Mouse (Mus musculus) skeletal muscle tissue, adult 2 months (tissue): ENCODE results near the gene Map3k5.
"Not testable (repeated sequence)": the region's sequence is repeated elsewhere in the genome, so short reads cannot be mapped to it uniquely, and the experiment has no call there.

Experiments used
- DNase-seq: peaks from one replicate; pipeline ENCODE4 v3.0.0-alpha.2; 2012; ENCODE audit warnings: low read depth, low spot score

Gene Map3k5

GRCm38 (mm10) chr10:19934384-19935294 is at the start of gene Map3k5:
Gene Map3k5 (plus strand): TSS chr10:19934472.
- no peak for DNase-seq

DNA sequence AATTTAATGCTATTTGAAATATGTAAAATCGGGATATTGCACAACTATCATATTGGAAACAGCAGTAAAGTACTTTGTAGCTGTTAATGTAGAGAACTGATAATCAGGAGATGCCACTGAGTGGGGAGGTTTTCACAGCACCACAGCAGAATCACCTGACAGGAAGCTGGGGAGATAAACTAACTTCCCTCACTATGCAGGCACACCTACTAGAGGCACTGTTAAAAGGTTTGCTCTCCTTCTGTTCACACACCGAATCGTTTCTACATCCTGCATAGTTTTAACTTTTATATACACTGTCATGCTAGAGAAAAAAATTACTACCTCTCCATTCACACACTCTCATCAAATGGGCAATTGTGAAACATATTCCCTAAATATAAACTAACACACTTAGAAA is 48.0 kb upstream of the Map3k5 start:
- DNase-seq: no peak

GRCm38 (mm10) chr10:19889908-19890307 is 44.4 kb upstream of the Map3k5 start:
- no peak for DNase-seq

DNA sequence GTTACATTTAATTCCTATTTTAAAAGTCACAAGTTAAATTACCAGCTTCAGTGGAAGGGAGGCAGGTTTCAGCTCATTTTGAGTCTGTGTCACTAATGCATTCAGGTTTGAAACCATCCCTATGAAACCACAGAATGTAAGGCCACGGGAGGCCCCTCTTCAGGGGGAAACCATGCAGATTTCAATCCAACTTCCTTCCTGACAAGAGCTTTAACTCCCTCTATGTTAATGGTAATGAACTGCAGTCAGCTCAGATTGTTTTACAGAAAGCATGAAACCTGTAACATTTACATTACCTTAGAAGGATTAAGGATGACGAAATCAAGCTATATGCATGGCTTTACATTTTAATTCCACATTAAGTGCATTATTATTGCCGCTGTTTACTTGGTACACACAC is 42.6 kb upstream of the Map3k5 start:
- DNase-seq: no peak

DNA sequence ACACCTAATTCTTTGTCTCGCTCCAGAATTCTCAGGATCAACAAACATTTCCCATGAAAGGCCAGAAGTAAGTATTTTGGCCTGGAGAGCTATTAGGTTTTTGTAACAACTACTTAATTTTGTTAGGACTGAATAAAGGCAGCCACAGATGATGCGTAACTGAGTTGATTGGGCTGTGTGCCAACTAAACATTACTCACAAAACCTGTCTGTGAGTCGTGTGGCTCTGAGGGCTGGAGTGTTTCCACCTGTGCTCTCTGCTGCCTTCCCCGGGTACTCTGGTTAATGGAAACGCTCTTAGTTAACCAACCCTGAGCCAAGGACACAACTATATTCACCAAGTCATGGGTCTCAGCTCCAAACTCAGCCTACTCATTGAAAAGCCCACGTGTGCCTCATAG is 41.1 kb upstream of the Map3k5 start:
- no peak for DNase-seq

- peak; percentile 8 for DNase-seq
Measured at GRCm38 (mm10) chr10:19893976-19894375, 40.3 kb upstream of the Map3k5 start.

- DNase-seq: no peak
Measured at GRCm38 (mm10) chr10:19900191-19900590, 34.1 kb upstream of the Map3k5 start.

DNA sequence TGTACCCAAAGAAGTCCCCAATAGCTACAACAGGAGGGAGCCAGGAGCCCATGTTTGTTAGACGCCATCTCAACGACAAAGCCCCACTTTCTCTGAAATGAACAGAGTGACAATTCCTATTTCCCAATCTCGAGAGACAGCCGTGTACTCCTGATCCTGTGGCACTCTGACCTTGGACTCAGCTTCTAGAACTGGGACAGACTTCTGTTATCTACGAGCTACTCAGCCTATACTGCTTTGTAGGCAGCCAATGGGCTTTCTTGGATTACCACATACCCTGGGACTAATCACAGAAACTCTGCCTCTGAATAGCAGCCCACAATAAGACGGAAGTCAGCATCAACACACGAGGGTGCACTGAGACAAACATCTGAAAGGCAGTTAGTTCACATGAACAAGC is 32.3 kb upstream of the Map3k5 start:
- DNase-seq: no peak

- no peak for DNase-seq
Measured at GRCm38 (mm10) chr10:19904077-19904820, 30.0 kb upstream of the Map3k5 start.

DNA sequence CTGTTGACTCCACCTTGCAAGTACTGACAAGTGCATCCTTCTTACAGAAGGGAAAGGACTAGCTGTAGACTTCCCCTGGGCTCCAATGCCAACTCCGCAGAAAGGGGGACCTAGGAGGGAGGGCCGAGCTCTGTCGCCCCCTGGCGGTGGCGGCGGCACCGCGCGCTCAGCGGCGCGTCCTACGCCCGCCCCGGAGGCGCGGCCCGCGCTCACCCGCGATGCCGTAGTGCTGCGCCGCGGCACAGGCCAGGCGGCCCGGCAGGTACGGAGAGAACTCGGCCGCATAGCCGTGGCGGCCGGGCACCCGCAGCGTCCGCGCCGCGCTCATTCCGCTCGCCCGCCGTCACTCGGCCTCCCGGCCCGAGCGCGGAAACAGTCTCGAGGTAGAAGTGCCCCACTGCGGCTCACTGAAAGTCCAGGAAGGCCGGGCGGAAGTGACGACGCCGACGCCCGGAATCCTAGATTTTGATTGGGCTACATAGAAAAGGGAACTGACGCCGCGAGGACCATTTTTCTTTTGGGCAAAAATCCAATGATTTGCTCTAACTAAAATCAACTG is 26.9 kb upstream of the Map3k5 start, which contains the start of gene Pex7:
Pex7 (minus strand) TSS at position 444 of the 559 bp plus-strand sequence.
- peak; percentile 94 for DNase-seq

- no peak for DNase-seq
Measured at GRCm38 (mm10) chr10:19908076-19908475, 26.2 kb upstream of the Map3k5 start.

GRCm38 (mm10) chr10:19910516-19910915 is 23.8 kb upstream of the Map3k5 start:
- no peak for DNase-seq

DNA sequence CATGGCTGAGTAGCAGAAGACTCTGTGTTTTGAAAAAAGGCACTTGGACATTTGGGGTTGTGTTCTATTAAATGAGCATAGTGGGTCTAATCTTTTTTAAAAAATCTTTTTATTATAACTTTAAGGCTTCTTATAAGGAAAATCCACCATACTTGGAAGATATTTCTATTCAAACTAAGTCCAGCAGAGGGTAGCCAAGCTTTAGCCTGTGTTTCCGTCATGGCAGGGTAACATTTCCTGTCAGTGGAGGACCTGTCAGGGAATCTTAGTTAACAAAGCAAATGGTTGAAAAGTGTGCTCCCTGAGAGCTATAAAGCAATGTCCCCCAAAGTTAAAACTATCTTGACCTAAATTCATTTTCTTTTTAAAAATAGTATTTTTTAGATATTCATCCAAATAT is 22.7 kb upstream of the Map3k5 start:
- no peak for DNase-seq

GRCm38 (mm10) chr10:19913806-19914205 is 20.5 kb upstream of the Map3k5 start:
- DNase-seq: no peak

- DNase-seq: peak; percentile 68
Measured at GRCm38 (mm10) chr10:19915301-19915700, 19.0 kb upstream of the Map3k5 start.

GRCm38 (mm10) chr10:19922410-19922809 is 11.9 kb upstream of the Map3k5 start:
- no peak for DNase-seq

DNA sequence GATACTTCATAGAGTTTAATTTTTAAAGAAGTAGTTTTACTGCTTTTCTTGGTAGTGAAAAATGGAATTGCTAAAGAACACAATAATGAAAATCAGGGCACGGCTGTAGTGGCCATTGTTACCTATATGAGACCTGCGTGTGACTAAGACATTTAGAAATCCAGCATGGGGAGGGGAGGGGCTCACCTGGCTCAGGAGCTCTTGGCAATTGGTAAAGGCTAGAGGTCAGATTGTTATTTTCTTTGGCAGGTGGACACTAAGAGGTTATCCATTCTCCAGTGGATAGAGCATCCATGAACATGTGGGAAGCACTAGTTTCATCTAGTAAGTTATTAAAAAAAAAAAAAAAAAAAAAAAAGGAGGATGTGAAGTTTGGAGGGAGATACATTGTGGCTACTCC is 10.0 kb upstream of the Map3k5 start:
- no peak for DNase-seq

DNA sequence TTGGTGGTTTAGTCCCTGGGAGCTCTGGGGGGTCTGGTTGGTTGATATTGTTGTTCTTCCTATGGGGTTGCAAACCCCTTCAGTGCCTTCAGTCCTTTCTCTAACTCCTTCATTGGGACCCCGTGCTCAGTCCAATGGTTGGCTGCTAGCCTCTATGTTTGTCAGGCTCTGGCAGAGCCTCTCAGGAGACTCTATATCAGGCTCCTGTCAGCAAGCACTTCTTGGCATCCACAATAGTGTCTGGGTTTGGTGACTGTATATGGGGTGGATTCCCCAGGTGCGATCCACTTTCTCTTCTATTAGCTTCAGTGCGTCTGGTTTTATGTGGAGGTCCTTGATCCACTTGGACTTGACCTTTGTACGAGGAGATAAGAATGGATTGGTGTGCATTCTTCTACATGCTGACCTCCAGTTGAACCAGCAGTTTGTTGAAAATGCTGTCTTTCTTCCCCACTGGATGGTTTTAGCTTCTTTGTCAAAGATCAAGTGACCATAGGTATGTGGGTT is 7.8 kb upstream of the Map3k5 start:
- DNase-seq: not testable (repeated sequence)

GRCm38 (mm10) chr10:19928205-19928604 is 6.1 kb upstream of the Map3k5 start:
- no peak for DNase-seq

DNA sequence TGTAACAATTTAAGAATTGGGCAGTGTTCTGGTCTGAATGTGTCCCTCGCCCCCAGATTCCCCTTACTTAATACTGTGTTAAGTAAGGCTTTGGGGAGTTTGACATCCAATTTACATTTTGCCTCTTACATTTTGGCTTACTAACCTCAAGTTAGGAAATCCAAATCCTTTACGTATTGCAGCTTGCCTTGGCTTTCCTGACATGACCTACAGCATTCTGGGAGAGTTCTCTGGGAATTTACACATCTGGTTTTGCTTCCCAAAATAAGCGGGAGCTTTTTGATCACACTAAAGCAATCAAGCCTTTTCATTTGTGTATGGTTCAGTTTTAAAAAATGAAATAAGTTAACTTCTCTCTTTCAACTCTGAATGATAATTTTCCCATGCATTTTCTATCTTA is 1.3 kb upstream of the Map3k5 start:
- DNase-seq: no peak

DNA sequence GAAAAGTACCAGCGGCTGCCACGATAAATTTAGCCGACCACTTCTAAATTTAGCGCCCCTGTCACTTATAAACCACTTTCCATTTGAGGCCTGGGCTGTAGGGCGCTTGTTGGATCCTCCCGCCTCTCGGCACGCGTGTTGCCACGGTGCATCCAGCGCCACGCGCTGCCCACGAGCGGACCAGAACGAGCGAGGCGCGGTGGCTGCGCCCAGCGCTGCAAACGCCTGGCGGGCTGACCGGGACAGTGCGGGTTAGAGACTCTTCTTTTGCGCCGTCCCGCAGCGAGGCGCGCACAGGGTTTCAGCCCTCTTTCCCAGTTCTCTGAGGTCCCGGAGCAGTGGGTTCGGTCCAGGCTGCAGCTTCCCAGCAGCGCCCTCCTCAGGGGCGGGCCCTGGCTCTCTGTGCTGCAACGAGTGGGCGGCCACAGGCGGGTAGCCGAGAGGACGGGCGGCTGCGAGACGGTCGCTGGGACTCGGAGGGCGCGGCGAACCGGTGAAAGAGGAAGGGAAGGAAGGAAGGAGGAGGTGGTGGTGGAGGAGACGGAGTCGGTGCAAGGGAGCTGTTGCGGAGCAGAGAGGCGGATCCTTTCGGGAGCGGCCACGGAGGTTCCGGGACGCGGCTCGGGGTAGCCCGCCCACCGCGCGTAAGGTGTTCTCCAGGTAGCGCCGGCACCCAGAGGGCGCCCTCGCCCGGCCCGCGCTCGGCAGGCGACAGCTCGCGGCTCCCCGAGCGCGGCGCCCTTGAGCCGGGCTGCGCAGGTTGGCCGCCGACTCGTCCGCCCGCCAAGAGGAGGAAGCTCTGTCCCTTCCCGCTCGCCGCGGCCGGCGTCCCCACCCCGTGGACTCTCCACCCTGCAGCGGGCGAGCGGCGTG is 525 bp upstream of the Map3k5 start:
- peak; percentile 60 for DNase-seq
